ENCODE assay signal across 22 mouse cellular contexts in the genomic region with DNA sequence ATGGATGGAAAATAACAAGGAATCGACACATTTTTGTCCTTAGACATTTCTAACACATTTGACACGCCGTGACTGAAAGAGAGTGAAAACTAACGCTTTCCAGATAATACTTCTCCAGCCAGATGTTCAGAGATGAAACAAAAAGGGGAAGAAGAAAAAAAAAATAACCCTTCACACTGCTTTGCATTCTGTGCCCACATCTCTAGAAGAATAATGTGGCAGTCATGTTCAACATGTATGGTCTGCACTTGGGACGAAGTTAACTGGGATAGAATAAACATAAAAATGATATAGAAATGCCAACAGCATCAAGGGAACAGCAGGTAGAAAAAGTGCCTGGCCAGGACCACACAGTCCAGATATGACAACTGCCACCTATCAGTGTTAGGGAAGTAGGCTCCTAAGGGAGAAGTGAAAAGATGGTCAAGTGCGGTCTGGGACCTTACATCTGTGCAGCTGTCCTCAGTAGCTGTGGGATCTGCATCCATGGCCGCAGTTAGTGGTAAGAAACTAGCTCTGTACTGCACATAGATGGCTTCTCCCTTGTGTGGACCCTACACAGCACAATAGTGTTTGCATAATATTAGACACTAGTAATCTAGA.
DNase-seq lines count a peak whose midpoint lies in the region; ATAC-seq and TF ChIP-seq lines count a peak whose summit lies in the region.
"Had no signal": no experiment of that assay in that cellular context is flagged by ENCODE, and none has a peak within 500 bp of the region (broad histone marks: within the 10 kb centered on the region; RNA-seq: fewer than 3 reads in every experiment).

No protein-coding gene starts in this region.

- intact Hi-C loops in left cerebral cortex, postnatal 10 days (cut with DNase I): no loop called here

- no peaks in the 10 kb centered on the region for H3K36me3 ChIP-seq in CH12.LX (replicated peaks in 1 of 2; ENCODE audit: control insufficient read depth in 1 of 2, insufficient read depth in 1 of 2, low read length in 1 of 2)
- H3K36me3 ChIP-seq: forebrain, embryonic 10.5 days; G1E; heart, embryonic 10.5 days; hindbrain, embryonic 12.5 days; hindbrain, embryonic 15.5 days had no signal

- no peaks in the 10 kb centered on the region for H3K79me2 ChIP-seq in CH12.LX (replicated peaks; ENCODE audit: control insufficient read depth, extremely low read depth, insufficient read depth, poor library complexity, severe bottlenecking)

- no peak for TF ChIP-seq POLR2A in CH12.LX (IDR thresholded peaks at IDR 0.05; ENCODE audit: low read depth, low read length)

- ATAC-seq in granulocyte monocyte progenitor cell, adult 5-6 weeks (replicated peaks; ENCODE audit: poor library complexity, severe bottlenecking): peak; percentile 85
- peak; percentile 28 for ATAC-seq in monocyte, adult 5-6 weeks (replicated peaks; ENCODE audit: insufficient number of reproducible peaks, low FRiP score, low TSS enrichment, poor library complexity, severe bottlenecking)
- ATAC-seq in megakaryocyte-erythroid progenitor cell, adult 5-6 weeks (replicated peaks; ENCODE audit: low FRiP score, low TSS enrichment, poor library complexity, severe bottlenecking): no peak
- ATAC-seq: forebrain, embryonic 13.5 days; forebrain, embryonic 16.5 days had no signal

- DNase-seq in A20 (ENCODE audit: low read depth, low spot score) (peak; percentile 65), CH12.LX (ENCODE audit: extremely low read depth) (peak; percentile 50)
- no peak for DNase-seq in layer of hippocampus, adult 2 months (ENCODE audit: low spot score in 2 of 2)
- no peak for DNase-seq in left cerebral cortex, postnatal 10 days (ENCODE audit: extremely low spot score in 1 of 2, low spot score in 2 of 2)
- DNase-seq: adrenal gland, adult 2 months; adrenal gland, postnatal 14 days; cerebellum, adult 11-12 months; cerebellum, adult 8-10 months; cerebellum, postnatal 10 days; cerebellum, postnatal 36 days; gastrocnemius, postnatal 14 days; heart, adult 2 months had no signal

- no peaks in the 10 kb centered on the region for H3K9me3 ChIP-seq in CH12.LX (replicated peaks; ENCODE audit: low read length)
- H3K9me3 ChIP-seq: forebrain, embryonic 10.5 days; forebrain, embryonic 13.5 days; G1E; heart, embryonic 10.5 days; hindbrain, embryonic 12.5 days; hindbrain, embryonic 15.5 days had no signal

- TF ChIP-seq RAD21 in CH12.LX (IDR thresholded peaks at IDR 0.05; ENCODE audit: low read depth, low read length): no peak

- dilution Hi-C loops in CH12.LX (cut with MboI; ENCODE audit: extremely low pct_ligation_motif_present, extremely low pct_unique_long_range_greater_than_20kb, low sequenced_read_pairs): no loop called here

- in situ Hi-C loops in CH12.LX (cut with MboI; ENCODE audit: low pct_ligation_motif_present, low pct_unique_long_range_greater_than_20kb, low sequenced_read_pairs): no loop called here

- no peaks in the 10 kb centered on the region for H3K27me3 ChIP-seq in CH12.LX (replicated peaks)
- H3K27me3 ChIP-seq: forebrain, embryonic 13.5 days; hindbrain, embryonic 12.5 days; hindbrain, embryonic 15.5 days had no signal

- TF ChIP-seq CTCF in CH12.LX (conservative IDR thresholded peaks at IDR 0.05 in 1 of 2, IDR thresholded peaks at IDR 0.05 in 1 of 2; ENCODE audit: low read depth in 2 of 2, low read length in 2 of 2): no peak
- no peak for TF ChIP-seq CTCF in layer of hippocampus, adult 2 months (conservative IDR thresholded peaks at IDR 0.05)

- H3K9ac ChIP-seq in CH12.LX (ENCODE audit: insufficient read depth, low read depth): no peak overlapping the region
- H3K9ac ChIP-seq: forebrain, embryonic 13.5 days; hindbrain, embryonic 12.5 days; hindbrain, embryonic 15.5 days had no signal

- no peak overlapping the region for H3K27ac ChIP-seq in CH12.LX (ENCODE audit: insufficient read depth, low read depth)
- no peak overlapping the region for H3K27ac ChIP-seq in layer of hippocampus, adult 2 months
- H3K27ac ChIP-seq: forebrain, embryonic 10.5 days; forebrain, embryonic 13.5 days; heart, adult 2 months; heart, embryonic 10.5 days; hindbrain, embryonic 12.5 days; hindbrain, embryonic 15.5 days had no signal

- peak; percentile 85 for TF ChIP-seq EP300 in CH12.LX (IDR thresholded peaks at IDR 0.05; ENCODE audit: low read length)

- H3K4me1 ChIP-seq in CH12.LX (ENCODE audit: control insufficient read depth in 1 of 2, insufficient read depth in 2 of 2): peaks cover 14 to 46% of the 10 kb centered on the region in 2 experiments
- H3K4me1 ChIP-seq: hindbrain, embryonic 15.5 days had no signal

- H3K4me3 ChIP-seq in CH12.LX (replicated peaks in 1 of 3; ENCODE audit: low read depth in 2 of 3, low read length in 2 of 3, poor library complexity in 1 of 3): no peak overlapping the region
- H3K4me3 ChIP-seq in layer of hippocampus, adult 2 months: no peak overlapping the region
- H3K4me3 ChIP-seq: forebrain, embryonic 10.5 days; forebrain, embryonic 13.5 days; heart, adult 2 months; heart, embryonic 10.5 days; hindbrain, embryonic 12.5 days; hindbrain, embryonic 15.5 days had no signal

- H3K4me2 ChIP-seq in CH12.LX (ENCODE audit: insufficient read depth, low read depth, poor library complexity, severe bottlenecking): peak overlapping the region; percentile 4; the same call in 1 of the 2 replicates
- H3K4me2 ChIP-seq: forebrain, embryonic 13.5 days; hindbrain, embryonic 12.5 days; hindbrain, embryonic 15.5 days had no signal

TF ChIP-seq in CH12.LX, 34 proteins besides CTCF, POLR2A, EP300 and RAD21:
- TF ChIP-seq GABPA (IDR thresholded peaks at IDR 0.05; ENCODE audit: insufficient replicate concordance, low read depth, low read length) (no peak), ZC3H11A (IDR thresholded peaks at IDR 0.05; ENCODE audit: low read depth, low read length) (no peak), TBP (conservative IDR thresholded peaks at IDR 0.05; ENCODE audit: low read depth, low read length) (no peak), JUND (conservative IDR thresholded peaks at IDR 0.05; ENCODE audit: low read depth, low read length) (no peak), RCOR1 (conservative IDR thresholded peaks at IDR 0.05; ENCODE audit: low read depth, low read length) (no peak), UBTF (IDR thresholded peaks at IDR 0.05; ENCODE audit: low read depth, low read length) (no peak), ELF1 (IDR thresholded peaks at IDR 0.05; ENCODE audit: low read depth, low read length) (no peak), ZNF384 (IDR thresholded peaks at IDR 0.05; ENCODE audit: low read depth, low read length) (peak; percentile 86), E2F4 (IDR thresholded peaks at IDR 0.05; ENCODE audit: insufficient replicate concordance, low read depth, low read length) (no peak), MEF2A (IDR thresholded peaks at IDR 0.05; ENCODE audit: borderline replicate concordance, low read depth, low read length) (peak; percentile 44; the same call in 1 of the 2 replicates), BHLHE40 (IDR thresholded peaks at IDR 0.05; ENCODE audit: low read depth, low read length) (no peak), CHD2 (IDR thresholded peaks at IDR 0.05; ENCODE audit: low read length) (no peak), MYC (IDR thresholded peaks at IDR 0.05; ENCODE audit: low read depth, low read length) (no peak), JUN (IDR thresholded peaks at IDR 0.05; ENCODE audit: insufficient read depth, low read depth, low read length) (no peak), MAFK (IDR thresholded peaks at IDR 0.05; ENCODE audit: insufficient replicate concordance, low read length) (no peak), PAX5 (IDR thresholded peaks at IDR 0.05; ENCODE audit: low read length) (no peak), HCFC1 (IDR thresholded peaks at IDR 0.05; ENCODE audit: low read depth, low read length) (no peak), ZMIZ1 (IDR thresholded peaks at IDR 0.05; ENCODE audit: low read depth, low read length) (no peak), MAX (IDR thresholded peaks at IDR 0.05; ENCODE audit: low read length) (no peak), POLR2AphosphoS2 (IDR thresholded peaks at IDR 0.05; ENCODE audit: low read depth, low read length) (no peak), NELFE (IDR thresholded peaks at IDR 0.05; ENCODE audit: low read depth, low read length) (no peak), SIN3A (IDR thresholded peaks at IDR 0.05; ENCODE audit: low read length) (no peak), USF2 (conservative IDR thresholded peaks at IDR 0.05; ENCODE audit: low read depth, low read length) (no peak), NRF1 (IDR thresholded peaks at IDR 0.05; ENCODE audit: low read depth, low read length) (no peak), ETS1 (conservative IDR thresholded peaks at IDR 0.05; ENCODE audit: low read depth, low read length) (0 out of 2 replicates have a peak, but pooled peaks have one; percentile 8), MAZ (IDR thresholded peaks at IDR 0.05; ENCODE audit: low read depth, low read length) (no peak), KAT2A (IDR thresholded peaks at IDR 0.05; ENCODE audit: insufficient replicate concordance, low read length) (no peak), ZKSCAN1 (IDR thresholded peaks at IDR 0.05; ENCODE audit: borderline replicate concordance, low read depth, low read length) (no peak), USF1 (IDR thresholded peaks at IDR 0.05; ENCODE audit: low read depth, low read length) (no peak), IRF4 (IDR thresholded peaks at IDR 0.05; ENCODE audit: low read depth, low read length) (peak; percentile 67), CHD1 (IDR thresholded peaks at IDR 0.05; ENCODE audit: low read depth, low read length) (no peak), SMC3 (IDR thresholded peaks at IDR 0.05; ENCODE audit: low read depth, low read length) (no peak), TCF12 (IDR thresholded peaks at IDR 0.05; ENCODE audit: low read depth, low read length) (no peak), MXI1 (IDR thresholded peaks at IDR 0.05; ENCODE audit: low read depth, low read length) (no peak)
TF ChIP-seq in CH12.LX: peak in this region for 4.

Comparison
In these comparisons a context has a peak if more than half of its experiments do, and no peak if none do; other contexts are left out.
1. DNase-seq: peak in A20 (single experiment) and CH12.LX (single experiment); none in layer of hippocampus, adult 2 months (0 of 2) and left cerebral cortex, postnatal 10 days (0 of 2).